Mouse (Mus musculus) 3134 (cell line): ENCODE data around the gene Zbtb48.
A peak's percentile ranks its signal among the peaks of the same experiment; 100 is the strongest.

Experiments
- DNase-seq: peaks from one replicate; pipeline ENCODE4 v3.0.0-alpha.2; 2011; ENCODE audit warnings: low spot score; ENCODE audit not compliant: insufficient read length; ENCODE audit errors: extremely low read depth

Gene Zbtb48

DNA sequence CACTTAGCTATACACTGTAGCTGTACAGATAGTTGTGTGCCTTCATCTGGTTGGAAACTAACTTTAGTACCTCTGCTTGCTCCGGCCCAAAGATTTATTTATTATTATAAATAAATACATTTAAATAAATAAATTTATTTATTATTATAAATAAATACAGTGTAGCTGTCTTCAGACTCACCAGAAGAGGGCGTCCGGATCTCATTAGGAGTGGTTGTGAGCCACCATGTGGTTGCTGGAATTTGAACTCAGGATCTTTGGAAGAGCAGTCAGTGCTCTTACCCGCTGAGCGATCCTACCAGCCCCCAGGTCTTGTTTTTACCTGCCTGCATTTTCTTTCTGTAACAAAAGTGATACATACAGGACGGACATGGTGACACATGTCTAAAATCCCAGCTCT, 21.3 kb downstream of the Zbtb48 start:
- no peak for DNase-seq

GRCm38 (mm10) chr4:152002063-152002462, 25.4 kb downstream of the Zbtb48 start:
- no peak for DNase-seq

- DNase-seq = no peak
Measured at GRCm38 (mm10) chr4:152001335-152001734, 26.1 kb downstream of the Zbtb48 start.

DNA sequence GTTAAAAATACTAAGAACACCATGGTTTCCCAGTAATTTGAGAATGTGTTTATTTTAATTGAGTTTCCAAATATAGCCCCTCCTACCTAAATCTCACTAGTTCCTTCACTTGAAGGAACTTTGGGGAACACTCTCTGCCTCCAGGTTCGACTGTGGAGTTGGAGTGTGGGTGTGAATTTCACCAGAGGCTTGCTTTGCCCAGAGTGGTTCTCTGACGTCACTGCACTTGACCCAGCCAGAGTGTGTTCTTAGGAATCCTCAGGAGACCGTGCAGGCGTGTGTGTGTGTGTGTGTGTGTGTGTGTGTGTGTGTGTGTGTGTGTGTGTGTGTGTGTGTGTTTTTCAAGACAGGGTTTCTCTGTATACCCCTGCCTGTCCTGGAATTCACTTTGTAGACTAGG, 26.6 kb downstream of the Zbtb48 start:
- DNase-seq = no peak

DNA sequence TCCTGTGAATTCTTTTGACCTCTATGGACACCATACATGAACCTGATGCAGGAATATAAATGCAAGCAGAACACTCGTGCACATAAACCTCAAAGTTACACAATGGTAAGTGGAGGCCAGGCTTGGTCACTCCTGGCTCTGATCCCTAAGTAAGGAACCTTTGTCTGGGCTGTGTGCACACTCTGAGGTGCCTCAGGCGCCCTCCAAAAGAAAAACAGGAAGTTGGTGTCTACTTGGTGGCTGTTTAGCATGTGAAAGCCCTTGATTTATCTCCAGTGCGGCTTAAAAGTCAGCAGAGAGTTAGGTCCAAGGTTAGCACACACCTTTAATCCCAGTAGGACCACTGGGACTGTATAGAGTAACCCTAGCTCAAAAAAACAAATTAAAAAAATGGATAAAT, 28.0 kb downstream of the Zbtb48 start:
- DNase-seq = no peak

GRCm38 (mm10) chr4:151997701-151998100, 29.8 kb downstream of the Zbtb48 start:
- DNase-seq = no peak

GRCm38 (mm10) chr4:151996951-151997222, 30.6 kb downstream of the Zbtb48 start:
- no peak for DNase-seq

GRCm38 (mm10) chr4:151996173-151996950, 31.1 kb downstream of the Zbtb48 start, which contains the start of gene Phf13:
TSS of gene Phf13 (minus strand) at chr4:151996258.
- peak; percentile 94 for DNase-seq

DNA sequence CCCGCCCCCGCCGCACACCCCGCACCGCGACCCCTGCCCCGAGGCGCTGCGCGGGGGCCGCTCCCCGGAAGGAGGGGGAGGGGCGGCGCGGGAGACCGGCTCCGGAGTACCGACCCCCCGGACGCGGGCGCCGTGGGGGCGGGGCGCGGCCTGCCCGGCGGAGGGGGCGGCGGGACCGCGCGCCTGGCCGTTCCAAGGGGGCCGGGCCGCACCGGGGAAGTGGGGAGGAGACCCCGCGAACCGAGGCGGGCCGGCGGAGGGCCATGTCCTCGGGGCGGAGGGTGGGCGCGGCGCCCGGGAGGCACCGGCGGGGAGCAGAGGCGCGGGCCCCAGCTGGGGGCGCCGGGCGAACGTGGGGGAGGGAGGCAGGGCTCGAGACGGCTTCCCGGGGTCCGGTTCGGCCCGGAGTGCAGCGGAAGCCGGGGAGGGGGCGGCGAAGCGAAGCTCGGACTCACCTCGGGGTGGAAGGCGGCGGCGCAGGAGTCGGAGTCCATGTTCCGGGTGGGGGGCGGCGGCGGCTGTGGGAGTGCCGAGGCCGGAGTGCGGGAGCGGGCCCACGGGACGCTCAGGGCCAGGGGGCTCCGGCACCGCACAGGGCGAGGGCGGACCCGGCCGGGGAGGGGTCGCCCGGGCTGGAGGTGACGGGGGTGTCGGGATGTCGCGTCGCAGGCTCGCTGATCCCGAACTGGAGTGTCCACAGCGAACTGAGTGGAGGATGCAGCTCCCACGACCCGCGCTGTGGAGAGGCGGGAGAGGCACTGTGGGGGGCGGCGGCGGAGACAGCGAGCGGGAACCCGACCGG, 31.9 kb downstream of the Zbtb48 start:
- DNase-seq = no peak

- DNase-seq = peak; percentile 36
Measured at GRCm38 (mm10) chr4:151994228-151995171, 33.0 kb downstream of the Zbtb48 start.

DNA sequence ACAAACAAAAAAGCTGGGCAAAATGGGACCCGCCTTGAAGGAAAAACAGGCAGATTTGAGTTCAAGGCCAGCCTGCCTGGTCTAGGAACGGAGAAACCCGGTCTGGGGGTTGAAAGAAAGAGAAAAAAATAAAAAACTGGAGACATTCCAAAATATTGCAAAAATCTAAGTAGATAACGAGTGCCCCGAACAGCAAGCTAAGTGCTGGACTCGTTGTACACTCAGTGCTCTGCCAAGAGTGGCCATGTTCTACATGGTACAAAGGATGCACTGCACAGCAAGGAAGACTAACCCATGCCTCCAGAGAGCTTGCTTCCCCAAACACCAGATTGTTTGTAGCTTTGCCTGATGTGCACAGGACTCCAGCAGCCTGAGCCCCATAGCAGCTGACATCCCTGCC, 34.4 kb downstream of the Zbtb48 start:
- DNase-seq = no peak

- no peak for DNase-seq
Measured at GRCm38 (mm10) chr4:151992091-151992490, 35.4 kb downstream of the Zbtb48 start.

- DNase-seq = no peak
Measured at GRCm38 (mm10) chr4:151989110-151989488, 38.4 kb downstream of the Zbtb48 start.

GRCm38 (mm10) chr4:151988342-151989109, 38.9 kb downstream of the Zbtb48 start, which contains the start of gene Thap3:
TSS of gene Thap3 (minus strand) at chr4:151988997.
- DNase-seq = peak; percentile 78

- no peak for DNase-seq
Measured at GRCm38 (mm10) chr4:151988014-151988341, 39.5 kb downstream of the Zbtb48 start.

- no peak for DNase-seq
Measured at GRCm38 (mm10) chr4:151986650-151987049, 40.8 kb downstream of the Zbtb48 start.

- DNase-seq = no peak
Measured at GRCm38 (mm10) chr4:151985886-151986285, 41.6 kb downstream of the Zbtb48 start.

- no peak for DNase-seq
Measured at GRCm38 (mm10) chr4:151983560-151983959, 43.9 kb downstream of the Zbtb48 start.

DNA sequence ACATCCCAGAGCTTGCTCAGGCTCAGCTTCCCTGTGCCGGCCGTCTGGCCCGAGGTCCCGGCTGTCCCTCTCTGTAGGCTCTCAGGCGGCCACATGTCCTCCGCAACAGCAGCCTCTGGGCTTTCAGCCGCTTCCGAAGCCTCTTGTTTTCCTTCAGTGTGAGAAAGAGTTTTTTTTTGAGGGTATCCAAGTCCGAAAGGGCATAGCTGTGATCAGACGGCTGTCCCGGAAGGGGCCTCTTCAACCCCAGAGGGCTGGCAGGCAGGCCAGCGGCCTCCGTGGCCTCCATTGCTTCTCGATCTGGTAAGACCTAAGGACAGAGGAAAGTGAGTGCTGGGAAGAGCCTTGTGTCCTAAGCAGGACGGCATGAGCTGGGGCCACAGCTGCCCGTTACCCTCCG, 44.4 kb downstream of the Zbtb48 start:
- no peak for DNase-seq

DNA sequence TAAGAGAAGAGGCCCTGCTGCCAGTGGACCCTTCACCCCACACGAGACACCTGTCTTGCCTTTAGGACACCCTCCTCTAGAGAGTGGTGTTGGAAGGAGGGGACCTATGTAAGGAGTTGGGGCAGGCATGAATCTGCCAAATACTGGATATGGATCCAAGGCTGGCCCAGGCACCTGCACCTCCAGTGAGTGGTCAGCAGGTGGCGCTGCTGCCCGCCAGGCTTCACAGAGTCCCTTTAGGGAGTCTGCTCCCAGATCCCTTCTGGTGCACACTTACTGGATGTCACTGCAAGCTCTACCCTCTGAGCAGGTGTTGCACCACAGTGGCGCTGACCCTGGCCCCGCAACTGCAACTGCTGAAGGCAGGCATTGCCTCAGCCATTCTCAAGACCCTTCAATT, 46.1 kb downstream of the Zbtb48 start:
- DNase-seq = peak; percentile 63
